Mouse (Mus musculus) T-helper 2 cell (primary cell): ENCODE results near the gene Ncoa3.

Experiments
- in situ Hi-C: fragments of 300-600 bp; cut with MboI, MseI; formaldehyde crosslinking; loops from one replicate; pipeline ENCODE4 v1.15.1; 2025; ENCODE audit warnings: high pct_unique_total_duplicates

Ncoa3 gene

DNA sequence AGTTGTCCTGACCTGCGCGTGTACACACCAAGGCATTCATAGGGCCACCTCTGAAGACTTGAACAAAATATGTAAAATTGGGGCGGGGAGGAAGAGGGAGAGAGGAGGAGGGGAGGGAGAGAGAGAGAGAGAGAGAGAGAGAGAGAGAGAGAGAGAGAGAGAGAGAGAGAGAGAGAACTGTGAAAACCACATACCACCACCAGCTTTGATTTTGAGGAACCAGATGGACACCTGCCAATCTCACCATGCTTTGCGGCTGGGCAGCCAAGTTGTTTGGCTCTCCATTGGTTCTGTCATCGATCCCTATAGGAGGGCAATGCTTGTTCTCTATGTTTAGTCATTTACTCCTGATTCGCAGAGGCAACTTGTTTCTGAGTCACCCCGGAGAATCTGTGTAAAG lies 21.7 kb upstream of the Ncoa3 start:
- in situ Hi-C loops, result no loop called here

DNA sequence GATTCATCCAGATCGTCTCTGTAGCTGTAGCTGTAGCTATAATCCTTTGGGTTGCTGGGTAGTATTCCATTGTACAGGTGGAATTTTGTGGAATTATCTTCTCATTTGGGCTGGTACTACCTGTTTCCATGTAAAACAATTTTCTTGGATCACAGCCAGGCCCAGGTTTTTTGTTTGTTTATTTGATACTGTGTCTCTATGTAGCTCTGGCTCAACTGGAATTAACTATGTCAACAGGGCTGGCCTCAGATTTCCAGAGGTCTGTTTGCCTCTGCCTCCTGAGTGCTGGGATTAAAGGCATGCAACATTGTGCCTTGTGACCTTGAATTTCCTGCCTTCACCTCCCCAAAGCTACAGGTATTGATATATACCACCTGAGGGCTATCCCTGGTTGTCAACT lies 18.1 kb upstream of the Ncoa3 start:
- in situ Hi-C loops, result no loop called here

DNA sequence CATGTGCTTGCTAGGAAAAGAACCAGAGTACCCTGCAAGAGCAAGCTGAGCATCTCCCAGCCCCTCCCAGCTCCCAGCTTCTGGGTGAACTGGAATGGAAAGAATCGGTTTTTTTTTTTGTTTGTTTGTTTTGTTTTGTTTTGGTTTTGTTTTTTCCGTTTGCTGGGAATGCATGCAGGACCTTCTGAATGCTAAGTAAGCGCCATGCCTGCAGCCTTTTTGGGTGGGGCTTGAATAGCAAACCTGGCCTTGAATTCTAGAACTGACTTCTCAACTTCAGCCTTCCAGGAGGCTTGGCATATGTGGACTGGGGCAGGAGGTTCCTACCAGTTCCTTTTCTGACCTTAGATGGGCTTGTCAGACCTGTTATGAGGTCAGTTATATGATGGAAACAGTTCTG lies 16.2 kb upstream of the Ncoa3 start:
- in situ Hi-C loops, result no loop called here

DNA sequence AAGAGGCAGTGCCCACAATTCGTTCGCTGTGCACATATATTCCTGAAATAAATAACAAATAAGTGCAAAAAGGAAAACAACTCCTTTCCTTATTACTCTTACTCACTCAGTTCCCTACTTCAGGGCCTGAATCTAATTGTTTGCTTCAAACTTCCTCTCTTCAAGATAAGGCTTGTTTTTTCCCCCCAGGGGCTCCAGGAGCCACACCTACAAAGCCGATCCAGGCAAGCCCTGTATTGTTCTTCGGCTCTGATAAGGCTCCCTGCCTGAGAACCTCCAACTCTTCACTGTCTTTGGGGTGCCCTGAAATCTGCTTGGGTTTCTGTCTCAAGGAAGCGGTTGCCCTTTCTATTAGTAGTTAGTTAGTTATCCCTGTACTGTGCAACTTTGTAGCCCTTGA lies 15.6 kb upstream of the Ncoa3 start:
- in situ Hi-C loops, result no loop called here

DNA sequence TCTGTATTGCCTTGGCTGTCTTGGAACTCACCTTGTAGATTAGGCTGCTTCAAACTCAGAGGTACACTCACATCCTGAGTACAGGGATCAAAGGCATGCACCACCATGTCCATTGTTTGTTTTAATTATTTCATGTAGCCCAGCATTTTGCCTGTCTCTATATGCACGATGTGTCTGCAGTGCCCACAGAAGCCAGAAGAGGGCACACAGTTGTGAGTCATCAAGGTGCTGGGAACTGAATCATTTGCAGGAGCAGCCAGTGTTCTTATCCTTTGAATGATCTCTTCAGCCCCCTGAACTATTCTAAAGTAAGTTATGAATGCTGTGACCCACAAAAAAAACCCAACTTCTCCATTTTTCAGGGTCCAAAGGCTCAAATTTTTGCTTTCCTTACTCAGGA lies 14.3 kb upstream of the Ncoa3 start:
- in situ Hi-C loops, result no loop called here

DNA sequence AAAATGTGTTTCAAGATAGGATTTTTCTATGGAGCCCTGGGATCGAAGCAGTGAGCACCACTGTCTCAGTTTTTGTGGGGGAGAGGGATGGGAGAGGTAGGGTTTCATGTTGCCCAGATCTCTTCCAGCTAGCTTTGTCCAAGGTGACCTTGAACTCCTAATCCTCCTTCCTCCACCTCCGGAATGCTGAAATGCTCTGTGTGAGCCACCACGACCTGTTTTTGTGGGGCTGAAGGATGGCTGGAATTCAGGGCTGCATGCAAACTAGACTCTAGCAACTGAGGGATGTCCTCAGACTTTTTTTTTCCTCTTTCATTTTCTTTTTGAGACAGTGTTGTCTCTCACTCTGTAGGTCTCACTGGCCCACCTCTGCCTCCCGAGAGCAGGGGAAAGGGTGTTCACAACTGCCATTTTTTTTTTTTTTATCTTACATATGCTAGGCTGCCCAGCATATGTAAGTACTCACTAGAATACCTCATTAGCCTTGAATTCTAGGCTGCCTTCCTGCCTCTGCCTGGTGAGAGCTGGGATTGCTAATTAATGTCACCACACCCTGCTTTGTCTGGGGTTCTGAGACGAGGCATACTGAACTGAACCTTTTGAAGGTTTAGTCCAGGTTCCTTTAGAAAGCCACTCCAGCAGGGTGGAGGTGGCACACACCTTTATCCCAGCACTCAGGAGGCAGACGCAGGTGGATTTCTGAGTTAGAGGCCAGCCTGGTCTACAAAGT lies 11.0 kb upstream of the Ncoa3 start:
- in situ Hi-C loops, result no loop called here

DNA sequence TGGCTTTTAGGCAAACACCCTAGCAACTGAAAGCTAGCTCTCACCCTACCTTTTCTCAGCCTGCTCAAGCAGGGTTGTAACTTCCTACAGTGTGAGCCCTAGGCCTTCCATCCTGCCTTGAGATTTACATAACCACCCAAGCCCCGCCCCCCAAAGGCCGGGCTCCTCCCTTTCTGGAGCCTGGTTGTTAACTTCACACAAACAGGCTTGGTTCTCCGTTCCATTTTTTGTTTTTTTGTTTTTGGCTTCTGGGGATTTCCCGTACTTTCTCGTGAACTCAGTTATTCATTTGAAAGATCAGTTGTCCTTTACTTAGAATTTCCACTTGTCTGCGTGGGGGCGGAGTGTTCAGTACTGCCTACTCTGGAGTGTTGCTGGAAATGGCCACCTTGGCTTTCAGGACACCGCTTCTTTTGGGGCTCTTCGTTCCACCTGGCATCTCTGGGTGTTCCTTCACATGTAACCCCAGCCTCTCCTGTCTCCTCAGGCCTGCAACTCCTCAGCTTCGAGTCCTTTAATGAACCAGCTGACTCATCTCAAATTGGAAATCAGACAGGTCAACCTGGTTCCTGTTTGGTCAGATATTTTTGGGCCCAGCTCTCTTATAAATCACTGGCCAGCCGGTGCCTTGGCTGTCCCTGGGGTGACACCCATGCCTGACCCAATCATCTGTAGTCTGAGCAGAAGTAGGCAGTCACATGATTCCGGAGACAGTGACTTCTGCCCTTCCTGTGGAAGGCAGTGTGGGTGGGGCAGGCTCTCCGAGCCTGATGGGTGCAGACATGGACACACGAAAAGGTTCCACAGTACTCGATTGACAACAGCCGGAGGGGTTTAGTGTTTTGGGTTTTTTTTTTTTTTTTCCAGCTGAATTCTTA lies 9.7 kb upstream of the Ncoa3 start:
- in situ Hi-C loops, result no loop called here

DNA sequence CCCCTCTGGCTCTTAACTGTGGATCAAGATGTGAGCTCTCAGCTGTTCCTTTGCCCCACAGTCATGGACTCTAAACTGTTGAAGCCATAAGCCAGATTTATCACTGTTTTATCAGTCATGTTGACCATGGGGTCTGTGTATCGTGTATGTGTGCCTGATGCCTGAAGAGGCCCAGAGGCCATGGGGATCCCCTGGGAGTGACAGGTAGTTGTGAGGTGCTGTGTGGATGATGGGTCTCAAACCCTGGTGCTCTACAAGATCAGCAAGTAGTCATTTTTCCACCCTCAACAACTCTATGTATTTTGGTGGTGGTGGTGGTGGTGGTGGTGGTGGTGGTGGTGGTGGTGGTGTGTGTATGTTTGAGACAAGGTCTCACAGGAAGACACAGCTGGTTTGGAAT lies 8.1 kb upstream of the Ncoa3 start:
- in situ Hi-C loops, result no loop called here

DNA sequence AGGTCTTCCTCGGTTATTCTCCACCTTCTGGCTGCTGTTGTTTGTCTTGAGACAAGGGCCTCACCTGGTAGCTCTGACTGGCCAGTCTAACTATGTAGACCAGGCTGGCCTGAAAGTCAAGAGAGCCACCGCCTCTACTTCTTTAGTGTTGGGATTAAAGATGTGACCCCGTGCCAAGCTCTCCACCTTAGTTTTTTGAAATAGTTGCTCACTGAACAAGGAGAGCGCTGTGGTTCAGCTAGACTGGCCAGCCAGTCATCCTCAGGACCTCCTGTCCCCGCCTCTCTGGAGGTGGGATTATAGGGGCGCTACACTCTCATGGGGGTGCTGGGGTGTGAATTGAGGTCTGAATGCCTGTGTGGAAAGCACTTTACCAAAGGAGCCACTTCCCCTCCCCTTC lies 7.5 kb upstream of the Ncoa3 start:
- in situ Hi-C loops, result no loop called here

DNA sequence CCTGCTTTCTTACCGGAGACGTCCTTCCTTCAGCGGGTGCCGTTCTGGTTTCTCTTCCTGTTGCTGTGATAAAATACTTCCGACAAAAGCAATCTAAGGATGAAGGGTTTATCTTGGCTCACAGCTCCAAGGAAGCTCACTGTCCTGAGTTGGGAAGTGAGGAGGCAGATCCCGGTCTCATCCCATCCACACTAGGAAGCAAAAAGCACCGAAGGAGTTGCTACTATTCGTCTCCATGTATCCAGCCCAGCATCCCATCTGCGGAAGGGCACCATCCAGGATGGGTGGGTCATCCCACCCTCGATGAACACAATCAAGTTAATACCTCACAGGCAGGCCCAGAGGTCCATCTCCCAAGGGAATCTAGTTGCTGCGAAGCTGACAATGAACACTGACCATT lies 6.9 kb upstream of the Ncoa3 start:
- in situ Hi-C loops, result no loop called here

DNA sequence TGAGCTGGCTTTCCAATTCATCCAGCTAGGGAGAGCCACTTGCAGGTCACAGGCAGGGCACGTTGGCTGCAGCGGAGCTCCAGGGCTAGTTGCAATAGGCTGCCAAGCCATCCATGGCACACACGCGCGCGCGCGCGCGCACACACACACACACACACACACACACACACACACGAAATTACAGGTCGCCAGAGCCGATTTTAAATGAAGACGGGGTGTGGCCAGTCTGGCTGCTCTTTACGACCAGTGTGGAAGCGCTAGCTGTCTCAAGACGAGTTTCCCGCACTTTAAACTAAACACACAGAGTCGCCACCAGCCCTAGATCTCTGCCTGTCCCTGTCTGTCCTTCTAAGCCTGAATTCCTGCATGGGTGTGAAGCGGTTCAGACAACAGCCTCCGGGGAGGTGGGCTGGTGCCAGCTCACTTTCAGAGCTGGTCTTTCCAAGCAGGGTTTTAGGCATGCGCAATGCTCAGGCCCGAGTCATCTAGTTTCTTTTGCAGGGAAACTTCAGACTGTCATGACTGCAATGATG lies 5.4 kb upstream of the Ncoa3 start:
- in situ Hi-C loops, result no loop called here

DNA sequence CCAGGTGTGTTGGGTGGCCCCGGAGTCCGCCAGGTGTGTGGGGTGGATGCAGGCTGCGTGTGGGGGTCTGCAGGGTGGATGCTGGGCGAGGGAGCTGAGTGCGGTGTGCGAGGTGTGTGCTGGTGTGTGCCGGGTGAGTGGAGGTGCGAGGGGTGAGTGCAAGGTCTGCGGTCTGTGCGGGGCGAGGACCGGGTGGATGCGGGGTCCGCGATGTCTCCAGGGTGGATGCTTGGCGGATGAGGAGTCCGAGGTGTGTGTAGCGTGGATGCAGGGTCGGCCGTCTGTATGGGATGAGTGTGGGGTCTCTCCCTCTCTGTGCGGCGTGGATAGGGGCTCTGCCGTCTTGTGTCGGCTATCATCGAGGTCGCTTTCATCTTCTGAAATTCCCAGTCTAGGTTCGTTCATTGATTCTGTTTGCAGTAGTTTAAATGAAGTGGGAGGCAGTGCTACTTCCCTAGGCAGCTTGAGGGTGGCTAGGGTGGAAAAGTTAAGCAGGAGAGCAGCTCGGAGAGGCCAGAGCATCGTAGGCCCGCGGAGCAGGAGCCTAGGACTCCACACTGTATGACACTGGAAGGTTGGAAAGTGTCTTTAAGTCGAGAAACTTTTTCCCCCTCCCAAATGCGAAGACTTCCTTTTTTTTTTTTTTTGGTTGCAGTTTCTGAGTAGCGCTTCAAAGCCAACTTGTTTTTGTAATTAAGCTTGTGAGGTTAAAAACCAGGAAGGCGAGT lies 901 bp downstream of the Ncoa3 start:
- in situ Hi-C loops, result no loop called here

DNA sequence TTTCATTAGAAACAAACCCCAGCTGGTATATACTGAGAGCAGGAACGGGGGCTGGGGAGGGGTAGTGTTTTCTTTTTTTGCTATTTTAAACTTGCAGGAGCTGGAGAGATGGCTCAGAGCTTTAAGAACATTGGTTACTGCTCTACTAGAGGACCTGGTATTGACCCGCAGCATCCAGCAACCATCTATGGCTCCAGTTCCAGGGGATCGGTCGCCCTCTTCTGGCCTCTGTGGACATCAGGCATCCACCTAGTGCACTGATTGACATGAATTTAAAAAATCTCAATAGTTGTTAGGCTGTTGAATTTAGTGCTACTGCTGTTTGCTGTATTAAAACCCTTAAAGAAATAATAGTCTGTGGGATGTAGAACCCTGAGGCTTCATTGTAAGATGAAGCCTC lies 1.9 kb downstream of the Ncoa3 start:
- in situ Hi-C loops, result no loop called here

DNA sequence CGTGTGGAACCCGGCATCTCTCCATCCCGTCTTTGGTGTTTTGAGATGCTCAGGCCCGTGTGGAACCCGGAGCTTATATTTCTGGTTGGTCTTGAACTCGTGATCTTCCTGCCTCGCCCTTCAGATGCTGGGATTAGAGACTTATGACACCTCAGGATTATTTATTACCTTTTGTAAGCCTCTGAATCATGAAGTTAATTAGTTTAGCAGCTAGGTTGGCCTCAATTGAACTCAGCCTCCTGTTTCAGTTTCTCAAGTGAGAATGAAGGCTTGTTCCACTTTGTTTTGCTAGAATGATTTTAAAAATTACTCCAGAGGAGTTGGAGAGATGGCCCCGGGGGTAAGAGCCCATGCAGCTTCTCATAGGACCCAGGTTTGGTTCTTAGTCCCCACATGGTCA lies 3.3 kb downstream of the Ncoa3 start:
- in situ Hi-C loops, result no loop called here

DNA sequence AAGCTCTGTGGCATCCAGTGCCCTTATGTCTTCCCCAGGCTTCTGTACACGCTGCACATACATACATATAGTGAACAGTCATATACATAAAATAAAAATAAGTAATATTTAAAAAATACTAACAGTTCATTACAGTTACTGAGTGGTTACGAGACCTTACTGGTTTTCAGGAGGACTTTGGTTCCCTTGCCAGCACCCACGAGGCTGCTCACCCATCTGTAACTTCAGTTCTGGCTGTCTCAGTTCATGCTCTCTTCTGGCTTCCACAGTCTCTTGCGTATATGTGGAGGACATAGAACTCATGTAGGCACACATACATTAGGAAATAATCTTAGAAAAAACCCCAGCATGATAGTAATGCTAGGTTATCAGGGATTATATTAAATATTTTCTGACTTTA lies 3.7 kb downstream of the Ncoa3 start:
- in situ Hi-C loops, result no loop called here

DNA sequence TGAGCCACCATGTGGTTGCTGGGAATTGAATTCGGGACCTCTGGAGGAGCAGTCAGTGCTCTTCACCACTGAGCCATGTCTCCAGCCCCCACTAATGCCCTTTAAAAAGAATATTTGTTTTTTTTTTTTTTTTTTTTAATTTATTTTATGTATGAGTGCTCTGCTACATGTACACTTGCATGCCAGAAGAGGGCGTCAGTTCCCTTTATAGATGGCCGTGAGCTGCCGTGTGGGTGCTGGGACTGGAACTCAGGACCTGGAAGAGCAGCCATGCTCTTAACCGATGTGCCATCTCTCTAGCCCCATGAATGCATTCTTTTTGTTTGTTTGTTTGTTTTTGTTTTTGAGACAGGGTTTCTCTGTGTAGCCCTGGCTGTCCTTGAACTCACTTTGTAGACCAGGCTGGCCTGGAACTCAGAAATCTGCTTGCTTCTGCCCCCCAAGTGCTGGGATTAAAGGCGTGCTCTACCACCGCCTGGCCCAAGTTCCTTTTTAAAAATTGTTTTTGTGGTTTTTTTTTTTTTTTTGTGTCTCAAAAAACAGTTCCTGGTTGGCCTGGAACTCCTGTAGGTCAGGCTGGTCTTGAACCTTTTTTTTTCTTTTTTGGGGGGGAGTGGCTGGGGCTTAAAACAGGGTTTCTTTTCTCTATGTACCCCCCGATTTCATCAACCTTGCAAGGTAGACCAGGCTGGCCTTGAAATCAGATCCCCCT lies 5.0 kb downstream of the Ncoa3 start:
- in situ Hi-C loops, result no loop called here

DNA sequence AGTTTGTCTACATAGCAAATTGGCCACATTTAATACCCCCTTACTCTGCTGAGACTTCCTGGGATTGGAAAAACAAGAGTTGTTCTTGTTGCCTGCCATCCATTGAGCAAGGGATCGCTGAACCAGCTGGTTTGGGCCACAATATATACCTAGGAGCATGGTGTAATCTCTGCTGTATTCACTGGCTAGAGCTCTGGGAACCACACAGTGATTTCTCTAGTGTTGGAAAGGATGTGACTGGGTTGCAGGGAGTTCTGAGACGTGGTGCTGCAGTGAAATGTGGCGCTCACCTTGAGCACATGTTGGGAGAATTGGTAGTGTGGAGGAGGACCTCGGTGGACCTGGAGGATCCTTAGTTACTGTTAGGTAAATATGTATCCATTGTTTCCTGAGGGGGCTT lies 6.5 kb downstream of the Ncoa3 start:
- in situ Hi-C loops, result no loop called here

DNA sequence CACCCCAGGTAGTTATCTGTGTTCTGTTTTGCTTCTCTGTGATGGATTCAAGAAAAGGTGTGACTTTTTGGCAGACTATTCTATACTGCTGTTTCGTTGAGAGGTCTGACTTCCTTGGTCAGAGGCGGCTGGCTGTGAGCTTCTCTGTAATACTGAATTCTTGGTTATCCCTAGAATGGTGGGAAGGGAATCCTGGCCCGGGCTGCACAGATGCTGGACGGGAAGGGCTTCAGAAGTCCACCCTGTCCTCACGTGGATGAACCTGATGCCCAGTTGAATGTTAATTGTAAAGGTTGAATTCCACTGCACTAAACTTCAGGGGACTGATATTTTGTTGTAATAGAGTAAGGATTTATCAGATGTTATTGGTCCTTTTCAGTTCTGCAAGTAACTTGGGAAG lies 7.4 kb downstream of the Ncoa3 start:
- in situ Hi-C loops, result no loop called here

DNA sequence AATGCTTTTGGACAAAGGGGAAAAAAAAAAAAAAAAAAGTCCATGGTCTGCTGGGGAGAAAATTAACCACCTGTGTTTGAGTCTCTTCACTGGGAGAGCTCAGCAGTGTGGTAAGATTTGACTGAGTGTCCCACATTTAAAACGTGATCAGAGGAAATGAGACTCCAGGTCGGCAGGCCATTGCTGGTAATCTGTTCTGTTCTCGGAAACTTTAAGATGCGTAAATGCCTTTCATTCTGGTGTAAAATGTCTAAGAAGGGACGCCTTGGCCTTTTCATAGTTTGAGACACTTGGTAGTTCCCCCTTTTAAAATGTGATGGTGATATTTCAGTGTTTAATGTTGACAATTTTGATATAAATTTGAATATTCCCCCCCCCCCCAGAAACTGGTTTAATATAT lies 7.8 kb downstream of the Ncoa3 start:
- in situ Hi-C loops, result no loop called here

DNA sequence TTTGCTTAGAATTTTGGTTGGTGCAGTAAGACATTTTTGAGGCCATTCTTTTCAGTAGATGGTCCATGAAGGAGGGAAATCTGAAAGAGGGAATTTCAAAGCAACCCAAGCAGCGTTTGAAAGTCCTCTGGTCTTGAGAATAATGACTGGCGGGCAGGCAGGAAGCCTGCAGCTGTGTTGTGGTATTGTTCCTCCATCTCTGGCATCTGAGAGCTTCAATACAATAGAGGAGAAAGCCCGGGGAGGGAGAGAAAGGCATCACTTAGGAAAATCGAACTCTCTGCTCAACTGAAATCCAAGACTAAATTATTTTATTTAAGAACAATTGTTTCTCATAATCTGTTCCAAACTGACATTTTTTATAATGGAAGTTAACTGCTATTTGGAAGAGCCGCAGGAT lies 8.3 kb downstream of the Ncoa3 start:
- in situ Hi-C loops, result no loop called here

DNA sequence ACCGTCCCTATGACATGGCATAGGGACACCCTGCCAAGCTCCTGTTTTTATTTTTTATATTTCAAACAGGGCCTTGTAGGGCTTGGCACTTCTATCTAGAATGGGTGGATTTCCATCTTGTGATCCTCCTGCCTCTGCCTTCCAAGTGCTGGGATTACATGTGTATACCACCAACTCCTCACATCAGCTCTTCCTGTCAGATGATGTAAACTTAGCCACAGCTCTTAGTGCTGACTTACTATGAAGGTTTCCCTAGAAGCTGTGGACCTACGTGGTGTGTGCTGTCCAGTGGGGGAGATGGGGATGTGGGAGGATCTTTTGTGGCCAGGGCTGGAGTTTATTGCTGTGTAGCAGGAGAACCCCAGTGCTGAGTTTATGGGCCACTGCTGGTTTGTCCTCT lies 8.9 kb downstream of the Ncoa3 start:
- in situ Hi-C loops, result no loop called here

DNA sequence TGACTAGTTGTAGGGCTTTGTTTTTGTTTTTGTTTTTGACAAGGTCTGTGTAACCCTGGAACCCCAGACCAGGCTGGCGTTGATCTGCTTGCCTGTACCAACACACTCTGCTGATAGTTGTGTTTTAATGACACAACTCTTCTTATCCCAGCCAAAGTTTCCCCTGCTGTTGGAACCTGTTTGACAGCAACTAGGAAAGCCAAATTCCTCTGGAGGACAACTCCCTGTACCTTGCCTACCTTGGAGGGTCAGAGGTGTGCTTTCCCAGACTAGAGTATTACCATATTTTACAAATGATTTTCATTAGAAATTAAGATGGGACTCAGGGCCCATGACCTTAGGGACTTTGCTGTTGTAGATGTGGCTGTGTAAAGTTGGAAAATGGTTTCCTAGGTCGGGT lies 9.3 kb downstream of the Ncoa3 start:
- in situ Hi-C loops, result no loop called here
